Mouse (Mus musculus): ENCODE data around the gene Lrp4. TPM values are rescaled to one million over a fixed set of nuclear protein-coding genes. Genes with fewer than 3 reads are reported as not detected.

The Lrp4 gene
- polyA plus RNA-seq, 1 experiment from 2014 or later, result 1.7 TPM

DNA sequence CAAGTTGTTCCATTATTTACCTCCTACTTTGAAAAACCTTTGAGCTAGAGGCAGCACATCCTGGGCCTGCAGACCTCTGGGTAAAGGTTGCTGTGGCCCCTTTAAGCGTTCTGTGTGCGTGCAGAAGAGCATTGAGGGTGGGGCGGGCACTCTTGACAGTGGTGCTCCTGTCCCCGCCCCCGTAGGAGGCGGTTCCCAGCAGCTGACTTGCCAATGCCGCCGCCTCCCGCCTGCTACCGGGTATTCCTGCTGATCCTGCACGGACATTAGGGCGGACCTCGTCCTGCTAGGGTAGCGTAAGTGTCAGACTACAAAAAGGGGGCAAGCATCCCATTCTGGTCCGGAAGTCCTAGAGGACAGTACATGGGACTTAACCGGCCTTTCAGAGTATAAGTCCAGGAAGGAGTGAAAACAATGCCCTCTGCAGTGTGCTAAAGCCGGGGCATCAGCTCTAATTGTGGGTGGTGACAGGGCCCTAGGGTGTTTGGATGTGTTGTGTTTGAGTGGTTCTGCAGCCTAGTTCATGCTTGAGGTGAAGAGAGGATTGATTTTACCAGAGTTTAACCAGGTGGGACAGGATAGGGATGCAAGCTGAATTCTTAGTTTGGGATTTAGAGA is 80.4 kb downstream of the Lrp4 start:
- Histone ChIP-seq H3K9me3 (replicated peaks; ENCODE audit: control insufficient read depth, low read length) (no peaks in the 10 kb centered on the region), H3K4me3 (ENCODE audit: low read depth, low read length) (peak overlapping the region; percentile 65), H3K36me3 (ENCODE audit: control insufficient read depth, insufficient read depth) (no peaks in the 10 kb centered on the region), H3K4me1 (ENCODE audit: control insufficient read depth, low read depth, low read length) (peaks cover 12% of the 10 kb centered on the region), H3K27ac (ENCODE audit: low read length) (peak overlapping the region; percentile 14; the same call in 1 of the 2 replicates), H3K9ac (ENCODE audit: low read depth, low read length) (peak overlapping the region; percentile 58), H3K27me3 (ENCODE audit: control insufficient read depth, insufficient read depth, low read depth, low read length) (no peaks in the 10 kb centered on the region), H3K4me2 (ENCODE audit: low read depth, low read length) (peak overlapping the region; percentile 87)
- peak; percentile 99 for ATAC-seq (ENCODE audit: low read depth)
- WGBS (ENCODE audit: insufficient replicate concordance), result 3% methylated on average over 17 of the region's 17 CpGs

Other genes starting within 250 kb of the Lrp4 start
- 5.9 and 6.2 TPM in 2 replicates for gene Ddb2, start 220.5 kb upstream of the Lrp4 start, polyA plus RNA-seq (2015; fragmentation: Nextera tagmentation; extraction: Ambion mirVana)
- gene Pacsin3, start 201.6 kb upstream of the Lrp4 start, polyA plus RNA-seq (2015; fragmentation: Nextera tagmentation; extraction: Ambion mirVana), result 18.2 and 19.9 TPM in 2 replicates
- gene Arfgap2, start 192.5 kb upstream of the Lrp4 start, polyA plus RNA-seq (2015; fragmentation: Nextera tagmentation; extraction: Ambion mirVana), result 64.8 and 65.8 TPM in 2 replicates
- gene 1110051M20Rik, start 12.8 kb upstream of the Lrp4 start, polyA plus RNA-seq (2015; fragmentation: Nextera tagmentation; extraction: Ambion mirVana), result 6.0 and 6.7 TPM in 2 replicates
- gene Ckap5, start 69.3 kb downstream of the Lrp4 start, polyA plus RNA-seq (2015; fragmentation: Nextera tagmentation; extraction: Ambion mirVana), result 32.8 and 39.3 TPM in 2 replicates
- gene F2, start 178.9 kb downstream of the Lrp4 start, polyA plus RNA-seq (2015; fragmentation: Nextera tagmentation; extraction: Ambion mirVana), result 541 and 638 TPM in 2 replicates
- gene Zfp408, start 192.3 kb downstream of the Lrp4 start, polyA plus RNA-seq (2015; fragmentation: Nextera tagmentation; extraction: Ambion mirVana), result 2.5 and 3.3 TPM in 2 replicates
- 42.1 and 42.5 TPM in 2 replicates for gene Arhgap1, start 192.3 kb downstream of the Lrp4 start, polyA plus RNA-seq (2015; fragmentation: Nextera tagmentation; extraction: Ambion mirVana)